Mouse (Mus musculus): Measurements from ENCODE around the gene Lyrm7. TPM values are rescaled to one million over a fixed set of nuclear protein-coding genes. Genes with fewer than 3 reads are reported as not detected.
"Not testable (repeated sequence)": the region's sequence is repeated elsewhere in the genome, so short reads cannot be mapped to it uniquely, and the experiment has no call there.

Lyrm7 gene
- polyA plus RNA-seq, 1 experiment from 2014 or later, result 7.9 TPM

DNA sequence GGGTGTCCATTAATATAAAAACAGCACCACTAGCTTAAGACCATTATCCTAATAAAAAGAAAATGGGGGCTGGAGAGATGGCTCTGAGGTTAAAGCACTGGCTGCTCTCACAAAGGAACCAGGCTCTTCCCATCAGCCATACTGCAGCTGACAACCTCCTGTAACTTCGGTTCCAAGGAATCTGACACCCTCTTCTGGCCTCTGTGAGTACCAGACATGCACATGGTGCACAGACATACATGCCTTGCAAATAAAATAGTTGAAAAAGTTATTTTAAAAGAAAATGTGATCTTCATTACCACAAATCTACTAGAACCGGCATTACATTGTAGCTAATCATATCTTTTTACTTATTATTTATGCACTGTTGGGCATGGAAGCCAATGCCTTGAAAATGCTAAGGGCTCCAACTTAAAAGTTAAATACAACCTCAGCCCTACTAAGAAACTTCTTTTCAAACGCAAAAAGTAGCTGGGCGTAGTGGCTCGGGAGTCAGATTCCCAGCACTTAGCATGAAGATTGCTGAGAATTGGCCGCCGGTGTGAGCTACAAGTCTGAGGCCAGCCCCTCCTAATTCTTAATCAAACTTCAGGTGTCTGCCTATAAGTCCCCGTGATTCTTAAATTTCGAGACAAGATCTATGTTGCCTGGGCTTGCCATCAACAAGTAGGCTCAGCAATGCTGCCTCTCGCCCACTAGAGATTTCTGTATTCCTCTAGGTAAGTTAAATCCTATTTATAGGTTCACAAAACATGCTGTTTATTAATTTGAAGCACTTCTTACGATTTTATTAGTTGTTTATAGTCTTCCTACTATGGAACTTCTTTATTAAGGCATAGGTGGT is 1.2 kb downstream of the Lyrm7 start:
- DNase-seq (ENCODE audit: low spot score), result no peak
- Histone ChIP-seq H3K27ac (peak overlapping the region; percentile 94), H3K4me3 (peak overlapping the region; percentile 80), H3K27me3 (ENCODE audit: low read depth, poor library complexity, severe bottlenecking) (no peaks in the 10 kb centered on the region), H3K9me3 (replicated peaks) (no peaks in the 10 kb centered on the region), H3K36me3 (no peaks in the 10 kb centered on the region), H3K4me1 (peaks cover 9% of the 10 kb centered on the region)
- 29% methylated on average over 11 of the region's 11 CpGs for WGBS

DNA sequence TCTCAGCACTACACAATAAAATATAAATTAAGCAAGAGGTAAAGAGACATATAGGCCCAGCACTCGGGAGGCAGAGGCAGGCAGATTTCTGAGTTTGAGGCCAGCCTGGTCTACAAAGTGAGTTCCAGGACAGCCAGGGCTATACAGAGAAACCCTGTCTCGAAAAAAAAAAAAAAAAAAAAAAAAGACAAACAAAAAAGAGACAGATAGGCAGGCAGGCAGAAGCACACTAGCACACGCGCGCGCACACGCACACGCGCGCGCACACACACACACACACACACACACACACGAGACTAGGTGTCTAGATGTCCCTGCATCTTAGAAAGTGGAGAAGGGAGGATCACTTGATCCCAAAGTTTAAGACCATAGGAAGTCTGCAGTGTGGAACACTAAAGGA is 1.8 kb downstream of the Lyrm7 start:
- not testable (repeated sequence) for H3K36me3 ChIP-seq; H3K27me3 ChIP-seq (ENCODE audit: low read depth, poor library complexity, severe bottlenecking); DNase-seq (ENCODE audit: low spot score); H3K4me3 ChIP-seq; H3K9me3 ChIP-seq (replicated peaks); H3K4me1 ChIP-seq; H3K27ac ChIP-seq
- 98% methylated on average over 12 of the region's 12 CpGs for WGBS

DNA sequence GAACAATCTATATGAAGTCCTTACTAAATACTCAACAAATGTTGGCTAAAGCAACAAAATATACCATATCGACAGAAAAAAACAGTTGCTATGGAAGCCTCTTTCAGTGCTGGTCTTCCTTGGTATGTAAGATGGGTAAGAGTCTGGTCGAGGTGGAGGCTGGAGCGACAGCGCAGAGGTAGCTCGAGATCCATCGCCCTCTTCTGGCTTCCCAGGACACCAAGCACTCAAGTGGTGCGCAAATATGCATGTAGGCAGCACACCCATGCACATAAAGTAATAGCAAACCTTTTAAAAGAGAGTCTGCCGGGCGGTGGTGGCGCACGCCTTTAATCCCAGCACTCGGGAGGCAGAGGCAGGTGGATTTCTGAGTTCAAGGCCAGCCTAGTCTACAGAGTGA is 9.1 kb downstream of the Lyrm7 start:
- DNase-seq (ENCODE audit: low spot score), result no peak

DNA sequence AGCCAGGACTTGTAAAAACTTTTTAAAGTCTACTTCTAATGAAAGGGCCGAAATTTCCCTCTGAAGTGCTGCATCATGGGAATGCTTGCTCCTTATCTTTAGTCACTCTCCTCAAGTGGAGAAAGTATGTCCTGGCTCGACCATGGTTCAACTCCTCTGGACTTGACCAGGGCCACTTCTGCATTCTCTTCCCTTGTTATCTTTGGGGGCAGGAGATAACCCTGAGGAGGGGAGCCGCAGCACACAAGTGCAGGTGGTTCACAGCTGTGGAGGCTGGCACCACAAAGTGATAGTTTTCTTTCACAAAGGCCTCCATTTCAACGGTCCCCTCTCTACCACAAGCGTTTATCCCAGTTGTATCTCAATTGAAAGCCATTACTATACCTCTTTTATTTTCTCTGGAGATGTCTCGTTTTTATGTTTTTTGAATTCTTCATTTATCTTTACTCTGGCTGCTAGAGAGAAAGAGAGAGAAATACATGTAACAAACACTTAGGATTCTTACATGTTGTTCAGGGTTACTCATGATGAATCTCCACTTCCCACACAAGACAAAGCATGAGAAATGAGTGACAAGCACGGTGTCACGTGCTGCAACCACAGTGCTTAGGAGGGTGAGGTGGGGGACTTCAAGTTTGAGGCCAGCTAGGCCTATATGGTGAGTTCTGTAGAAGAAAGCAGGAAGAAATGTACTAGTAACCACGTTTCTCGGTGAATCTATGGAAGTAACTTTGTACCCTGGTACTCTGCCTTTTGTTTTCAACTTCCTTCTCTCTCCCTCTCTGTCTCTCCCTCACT is 10.6 kb downstream of the Lyrm7 start:
- Histone ChIP-seq H3K4me1 (no peaks in the 10 kb centered on the region), H3K9me3 (replicated peaks) (no peaks in the 10 kb centered on the region), H3K36me3 (no peaks in the 10 kb centered on the region), H3K27me3 (ENCODE audit: low read depth, poor library complexity, severe bottlenecking) (no peaks in the 10 kb centered on the region), H3K27ac (no peak overlapping the region), H3K4me3 (no peak overlapping the region)
- DNase-seq (ENCODE audit: low spot score), result no peak
- WGBS, result 90% methylated on average over 10 of the region's 10 CpGs

More for the DNA sequence above, 9.1 kb downstream of the Lyrm7 start:
- no peaks in the 10 kb centered on the region for H3K27me3 ChIP-seq (ENCODE audit: low read depth, poor library complexity, severe bottlenecking)
- no peaks in the 10 kb centered on the region for H3K9me3 ChIP-seq (replicated peaks)
- H3K36me3 ChIP-seq, result no peaks in the 10 kb centered on the region
- no peak overlapping the region for H3K4me3 ChIP-seq
- 93% methylated on average over 12 of the region's 12 CpGs for WGBS
- H3K27ac ChIP-seq, result no peak overlapping the region
- H3K4me1 ChIP-seq, result no peaks in the 10 kb centered on the region

DNA sequence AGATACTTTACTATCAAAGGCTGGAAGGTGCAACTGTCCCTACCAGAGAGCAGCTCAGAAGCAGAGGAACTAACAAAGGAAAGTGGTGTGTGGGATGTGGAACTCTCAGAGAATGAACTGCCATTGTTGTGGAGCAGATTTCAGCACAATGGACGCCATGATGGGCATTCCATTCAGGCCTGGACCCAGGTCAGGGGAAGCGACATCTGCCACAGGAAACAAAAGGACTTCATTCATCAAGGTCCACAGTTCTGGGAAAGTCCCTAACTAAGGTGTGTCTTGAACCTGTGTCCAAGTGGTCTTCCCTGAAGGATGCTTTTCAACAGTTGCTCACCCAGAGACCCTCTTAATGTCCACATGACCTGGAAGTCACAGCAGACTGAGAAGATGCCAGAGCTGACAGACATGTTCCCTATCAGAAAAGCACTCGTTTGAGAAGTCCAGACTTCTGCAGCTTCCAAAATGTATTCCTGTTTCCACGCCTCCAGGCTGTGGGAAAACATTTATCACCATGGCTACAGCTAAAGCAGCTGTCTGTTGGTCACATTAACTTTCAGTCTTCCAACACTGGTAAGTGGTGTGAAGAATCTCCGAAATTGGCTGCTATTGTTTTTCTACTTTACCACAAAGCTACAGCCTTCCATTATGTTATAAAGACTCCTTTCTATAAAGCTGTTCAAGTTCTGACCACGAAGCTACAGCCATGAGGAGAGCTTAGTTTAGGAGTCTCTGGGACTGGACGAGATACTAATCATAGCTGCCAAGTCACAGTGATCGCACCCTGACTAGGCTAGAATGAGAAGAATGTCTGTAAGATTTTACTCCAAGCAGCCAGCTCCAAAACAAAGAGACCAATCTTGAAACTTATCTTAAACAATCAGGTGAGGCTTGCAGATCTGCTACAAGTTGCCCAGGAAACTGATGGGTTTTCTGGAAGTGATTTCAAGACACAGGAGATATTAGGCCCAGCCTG is 15.0 kb downstream of the Lyrm7 start:
- Histone ChIP-seq H3K36me3 (no peaks in the 10 kb centered on the region), H3K27ac (no peak overlapping the region)
- WGBS, result 80% methylated on average over 8 of the region's 8 CpGs

DNA sequence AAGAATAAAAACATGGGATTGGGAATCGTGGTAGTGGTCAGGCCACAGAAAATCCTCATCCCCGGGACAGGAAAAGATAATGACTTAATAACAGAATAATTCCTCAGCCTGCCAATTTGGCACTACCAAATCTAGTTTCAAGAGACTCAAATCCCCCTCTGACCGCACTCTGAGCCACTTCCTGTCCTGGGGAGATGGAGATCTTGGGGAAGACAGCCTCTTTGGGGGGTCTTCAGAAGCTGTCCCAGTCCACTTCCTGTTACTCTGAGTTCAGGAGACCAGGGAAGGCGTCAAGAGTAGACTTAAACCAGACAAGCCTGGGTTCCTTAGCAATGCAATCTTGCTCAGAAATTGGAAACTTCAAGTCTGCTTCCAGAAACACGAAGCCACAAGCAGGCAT is 15.8 kb downstream of the Lyrm7 start:
- no peak for DNase-seq (ENCODE audit: low spot score)
- Histone ChIP-seq H3K27me3 (ENCODE audit: low read depth, poor library complexity, severe bottlenecking) (no peaks in the 10 kb centered on the region), H3K36me3 (no peaks in the 10 kb centered on the region), H3K4me1 (no peaks in the 10 kb centered on the region), H3K4me3 (no peak overlapping the region), H3K9me3 (replicated peaks) (no peaks in the 10 kb centered on the region), H3K27ac (no peak overlapping the region)
- WGBS, result 86% methylated on average over 5 of the region's 5 CpGs

More for the DNA sequence above, 15.0 kb downstream of the Lyrm7 start:
- Histone ChIP-seq H3K27me3 (ENCODE audit: low read depth, poor library complexity, severe bottlenecking) (no peaks in the 10 kb centered on the region), H3K9me3 (replicated peaks) (no peaks in the 10 kb centered on the region), H3K4me1 (no peaks in the 10 kb centered on the region), H3K4me3 (no peak overlapping the region)
- DNase-seq (ENCODE audit: low spot score), result no peak

DNA sequence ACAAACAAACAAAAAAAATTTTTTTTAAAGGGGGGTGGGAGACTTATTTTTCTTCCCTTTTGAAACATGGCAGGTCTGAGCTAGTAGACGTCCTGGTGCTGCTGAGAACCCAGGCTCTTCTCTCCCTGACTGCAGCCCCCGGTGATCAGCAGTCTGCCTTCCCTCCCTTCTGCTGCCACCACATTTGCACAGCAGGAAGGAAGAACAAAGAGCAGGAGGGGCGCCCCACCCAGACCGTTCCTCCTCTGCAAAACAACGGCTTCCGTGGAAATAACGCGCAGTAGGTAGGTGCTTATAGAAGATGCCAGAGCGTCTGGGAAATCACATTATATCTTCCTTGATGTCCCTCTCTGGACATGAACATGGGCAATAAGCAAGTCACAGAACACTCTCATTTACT is 16.3 kb downstream of the Lyrm7 start:
- H3K27ac ChIP-seq, result no peak overlapping the region
- no peak overlapping the region for H3K4me3 ChIP-seq
- H3K4me1 ChIP-seq, result no peaks in the 10 kb centered on the region
- WGBS, result 68% methylated on average over 9 of the region's 9 CpGs
- H3K27me3 ChIP-seq (ENCODE audit: low read depth, poor library complexity, severe bottlenecking), result no peaks in the 10 kb centered on the region
- no peaks in the 10 kb centered on the region for H3K9me3 ChIP-seq (replicated peaks)
- no peak for DNase-seq (ENCODE audit: low spot score)
- no peaks in the 10 kb centered on the region for H3K36me3 ChIP-seq

DNA sequence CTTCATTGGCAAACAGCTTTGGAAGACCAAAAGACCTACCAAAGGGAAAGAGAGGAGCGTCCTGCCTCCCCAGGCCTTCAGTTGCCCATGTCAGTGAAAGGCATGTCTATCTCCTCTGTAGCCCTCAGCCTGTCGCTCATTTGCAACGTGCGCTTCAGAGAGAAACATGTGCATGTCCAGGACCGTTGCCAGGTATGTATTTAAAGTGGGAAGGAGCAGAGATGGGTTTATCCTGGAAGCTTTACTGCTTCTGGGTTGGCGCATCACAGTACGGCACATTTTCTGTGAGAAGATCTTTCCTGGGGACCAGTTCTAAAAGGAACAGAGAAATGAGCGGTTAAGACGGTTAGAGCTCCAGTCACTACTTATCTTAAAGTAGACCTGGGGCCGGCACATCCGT is 19.8 kb downstream of the Lyrm7 start:
- H3K36me3 ChIP-seq, result no peaks in the 10 kb centered on the region
- no peak overlapping the region for H3K4me3 ChIP-seq
- no peak overlapping the region for H3K27ac ChIP-seq
- no peaks in the 10 kb centered on the region for H3K4me1 ChIP-seq
- no peak for DNase-seq (ENCODE audit: low spot score)
- H3K9me3 ChIP-seq (replicated peaks), result no peaks in the 10 kb centered on the region
- 93% methylated on average over 11 of the region's 11 CpGs for whole genome bisulfite sequencing
- H3K27me3 ChIP-seq (ENCODE audit: low read depth, poor library complexity, severe bottlenecking), result no peaks in the 10 kb centered on the region

DNA sequence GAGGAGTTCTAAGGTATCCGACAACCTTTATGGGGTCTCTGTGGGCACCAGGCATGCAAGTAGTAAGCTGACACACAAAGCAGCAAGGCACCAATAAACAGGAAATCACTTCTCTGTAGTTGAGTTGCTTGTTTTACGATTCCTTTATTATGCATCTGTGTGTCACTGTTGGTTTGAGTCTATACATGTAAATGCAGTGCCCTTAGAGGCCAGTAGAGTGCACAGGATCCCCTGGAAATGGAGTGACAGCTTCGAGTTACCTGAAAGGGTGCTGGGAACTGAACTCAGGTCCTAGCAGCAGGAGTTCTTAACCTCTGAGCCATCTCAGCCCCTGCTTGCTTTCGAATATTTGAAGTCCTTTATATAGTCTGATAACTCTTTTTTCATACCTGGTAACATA is 21.0 kb downstream of the Lyrm7 start:
- DNase-seq (ENCODE audit: low spot score), result no peak
- no peaks in the 10 kb centered on the region for H3K9me3 ChIP-seq (replicated peaks)
- H3K36me3 ChIP-seq, result no peaks in the 10 kb centered on the region
- WGBS, result 90% methylated on average over 4 of the region's 4 CpGs
- H3K4me3 ChIP-seq, result no peak overlapping the region
- no peak overlapping the region for H3K27ac ChIP-seq
- no peaks in the 10 kb centered on the region for H3K4me1 ChIP-seq
- no peaks in the 10 kb centered on the region for H3K27me3 ChIP-seq (ENCODE audit: low read depth, poor library complexity, severe bottlenecking)

DNA sequence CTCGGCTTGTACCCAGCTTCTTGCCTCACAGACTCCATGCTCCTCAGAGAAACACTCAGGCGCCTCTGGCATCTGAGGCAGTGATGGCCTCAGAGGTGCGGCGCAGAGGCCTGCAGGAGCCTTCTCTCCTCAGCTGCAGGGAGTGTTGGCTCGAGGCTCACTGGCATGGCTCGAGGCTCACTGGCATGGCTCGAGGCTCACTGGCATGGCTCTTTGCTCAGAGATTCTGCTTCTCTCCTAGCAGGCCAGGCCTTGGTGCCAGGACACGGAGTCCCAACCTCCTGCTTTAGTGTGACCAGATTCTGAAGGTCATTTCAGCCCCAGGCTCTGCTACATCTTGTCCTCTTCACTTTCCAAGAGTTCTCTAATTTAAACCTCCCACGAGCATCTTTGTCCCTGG is 24.6 kb downstream of the Lyrm7 start:
- WGBS, result 78% methylated on average over 9 of the region's 9 CpGs
- Histone ChIP-seq H3K27ac (no peak overlapping the region), H3K9me3 (replicated peaks) (no peaks in the 10 kb centered on the region), H3K4me1 (no peaks in the 10 kb centered on the region), H3K27me3 (ENCODE audit: low read depth, poor library complexity, severe bottlenecking) (no peaks in the 10 kb centered on the region), H3K4me3 (no peak overlapping the region), H3K36me3 (no peaks in the 10 kb centered on the region)
- DNase-seq (ENCODE audit: low spot score), result no peak

DNA sequence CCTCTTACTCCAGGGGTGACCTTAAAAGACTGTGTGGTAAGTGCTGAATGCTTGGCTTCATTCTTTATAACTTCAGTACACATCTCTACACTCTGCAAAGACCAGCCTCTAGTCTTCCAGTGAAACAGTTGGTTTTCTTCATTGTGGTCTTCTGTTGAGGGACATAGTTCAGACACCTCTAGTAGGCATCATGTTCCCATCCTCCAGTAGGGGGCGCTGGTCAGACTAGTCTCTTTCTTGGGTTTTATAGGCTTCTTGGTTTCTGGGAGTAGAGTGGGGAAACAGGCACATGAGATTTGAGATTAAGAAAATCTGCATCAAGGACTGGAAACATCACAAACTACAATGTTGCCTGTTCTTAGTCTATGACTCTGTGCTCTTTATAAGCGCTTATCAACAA is 26.1 kb downstream of the Lyrm7 start:
- H3K27ac ChIP-seq, result no peak overlapping the region
- WGBS, result 62% methylated on average over 2 of the region's 2 CpGs
- H3K4me3 ChIP-seq, result no peak overlapping the region
- no peak for DNase-seq (ENCODE audit: low spot score)
- no peaks in the 10 kb centered on the region for H3K27me3 ChIP-seq (ENCODE audit: low read depth, poor library complexity, severe bottlenecking)
- H3K9me3 ChIP-seq (replicated peaks), result no peaks in the 10 kb centered on the region
- H3K36me3 ChIP-seq, result no peaks in the 10 kb centered on the region
- H3K4me1 ChIP-seq, result no peaks in the 10 kb centered on the region

DNA sequence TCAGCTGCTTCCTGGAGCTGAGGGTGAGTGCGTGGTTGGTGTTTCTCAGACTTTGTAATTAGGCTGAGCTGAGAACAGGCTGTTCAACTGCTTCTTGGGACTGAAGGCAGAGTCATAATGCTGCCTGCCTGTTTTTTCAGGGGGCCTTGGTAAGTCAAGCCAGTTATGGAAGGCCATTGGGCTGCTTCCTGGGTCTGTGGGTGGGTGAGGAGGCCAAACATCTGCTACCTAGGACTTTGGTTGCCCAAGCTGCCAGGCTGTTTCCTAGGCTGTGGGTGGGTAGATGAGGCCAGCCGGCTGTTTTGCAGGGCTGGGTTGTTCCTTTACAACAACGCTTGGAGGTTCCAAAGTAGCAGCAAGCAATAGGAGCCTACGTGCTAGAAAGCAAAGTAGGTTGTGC is 26.9 kb downstream of the Lyrm7 start:
- Histone ChIP-seq H3K9me3 (replicated peaks) (no peaks in the 10 kb centered on the region), H3K4me1 (no peaks in the 10 kb centered on the region), H3K4me3 (no peak overlapping the region), H3K27me3 (ENCODE audit: low read depth, poor library complexity, severe bottlenecking) (no peaks in the 10 kb centered on the region), H3K27ac (no peak overlapping the region), H3K36me3 (no peaks in the 10 kb centered on the region)
- DNase-seq (ENCODE audit: low spot score), result no peak
- 92% methylated on average over 4 of the region's 4 CpGs for WGBS
